Mouse (Mus musculus) thymus, postnatal 14 days (tissue): ENCODE measurements around the gene Hist1h1d.
"Not testable (repeated sequence)": the region's sequence is repeated elsewhere in the genome, so short reads cannot be mapped to it uniquely, and the experiment has no call there.

Source experiments
- DNase-seq: peaks from one replicate; pipeline ENCODE4 v3.0.0; 2021

Hist1h1d gene

DNA sequence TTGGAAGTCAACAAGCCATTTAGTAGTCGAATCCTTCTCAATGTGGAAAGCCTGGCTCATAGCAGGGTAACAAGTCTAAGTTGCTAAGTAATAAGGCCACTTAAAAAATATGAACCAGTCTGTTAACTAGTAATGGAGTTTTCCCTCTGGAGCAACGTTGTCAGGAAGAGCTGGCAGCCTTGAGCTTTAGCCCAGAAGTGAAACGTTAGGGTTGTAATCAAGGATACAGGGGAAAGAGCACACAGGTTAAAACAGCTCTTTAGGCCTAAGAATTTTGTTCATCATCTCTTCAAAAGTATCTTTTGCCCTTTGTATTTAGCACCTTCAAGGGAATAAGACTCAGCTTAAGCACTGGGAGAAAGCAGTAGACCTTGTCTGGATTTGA, 2.3 kb upstream of the Hist1h1d start:
- DNase-seq: no peak

- DNase-seq: peak; percentile 91
These were observed 1.8 kb upstream of the Hist1h1d start, which contains the start of gene Hist1h4f for GRCm38 (mm10) chr13:23551146-23551834. Hist1h4f (minus strand) TSS chr13:23551648.

- no peak for DNase-seq
These were observed 839 bp upstream of the Hist1h1d start for GRCm38 (mm10) chr13:23551931-23552914.

DNA sequence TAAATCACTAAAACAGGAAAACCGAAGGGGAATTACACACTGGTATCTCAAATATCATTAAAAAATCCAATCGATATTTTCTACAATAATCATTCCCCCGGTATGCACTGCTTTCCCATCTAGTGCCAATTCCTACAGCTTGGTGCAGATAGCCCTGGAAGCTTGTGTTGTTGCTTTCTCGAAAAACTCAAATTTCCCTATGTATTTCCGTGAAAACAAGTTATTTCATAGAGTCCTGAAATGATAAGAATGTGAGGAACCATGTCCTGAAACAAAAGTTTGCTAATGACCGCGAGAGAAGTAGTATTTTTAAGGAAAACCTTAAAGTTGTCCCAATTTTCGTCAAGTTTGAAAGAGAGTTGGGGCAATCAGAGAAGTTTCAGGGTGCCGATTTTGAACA, 1.3 kb downstream of the Hist1h1d start:
- DNase-seq: no peak

DNA sequence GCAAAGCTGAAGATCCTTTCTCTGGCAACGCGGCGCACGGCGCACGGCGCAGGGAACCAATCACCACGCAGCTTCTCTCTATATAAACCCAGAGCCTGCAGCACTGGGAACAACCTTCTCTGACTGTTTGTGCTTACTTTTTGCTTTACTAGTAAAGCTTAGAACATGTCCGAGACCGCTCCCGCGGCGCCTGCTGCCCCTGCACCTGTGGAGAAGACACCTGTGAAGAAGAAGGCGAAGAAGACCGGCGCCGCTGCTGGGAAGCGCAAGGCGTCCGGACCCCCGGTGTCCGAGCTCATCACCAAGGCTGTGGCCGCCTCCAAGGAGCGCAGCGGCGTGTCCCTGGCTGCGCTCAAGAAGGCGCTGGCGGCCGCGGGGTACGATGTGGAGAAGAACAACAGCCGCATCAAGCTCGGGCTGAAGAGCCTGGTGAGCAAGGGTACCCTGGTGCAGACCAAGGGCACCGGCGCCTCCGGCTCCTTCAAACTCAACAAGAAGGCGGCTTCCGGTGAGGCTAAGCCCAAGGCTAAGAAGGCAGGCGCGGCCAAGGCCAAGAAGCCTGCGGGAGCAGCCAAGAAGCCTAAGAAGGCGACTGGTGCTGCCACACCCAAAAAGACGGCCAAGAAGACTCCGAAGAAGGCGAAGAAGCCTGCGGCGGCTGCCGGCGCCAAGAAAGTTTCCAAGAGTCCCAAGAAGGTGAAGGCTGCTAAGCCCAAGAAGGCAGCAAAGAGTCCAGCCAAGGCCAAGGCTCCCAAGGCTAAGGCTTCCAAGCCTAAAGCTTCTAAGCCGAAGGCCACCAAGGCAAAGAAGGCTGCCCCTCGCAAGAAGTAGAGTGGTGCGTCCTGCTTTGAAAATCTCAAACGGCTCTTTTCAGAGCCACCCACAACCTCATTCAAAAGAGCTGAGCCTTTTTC, 2.1 kb downstream of the Hist1h1d start:
- peak; percentile 93 for DNase-seq

DNA sequence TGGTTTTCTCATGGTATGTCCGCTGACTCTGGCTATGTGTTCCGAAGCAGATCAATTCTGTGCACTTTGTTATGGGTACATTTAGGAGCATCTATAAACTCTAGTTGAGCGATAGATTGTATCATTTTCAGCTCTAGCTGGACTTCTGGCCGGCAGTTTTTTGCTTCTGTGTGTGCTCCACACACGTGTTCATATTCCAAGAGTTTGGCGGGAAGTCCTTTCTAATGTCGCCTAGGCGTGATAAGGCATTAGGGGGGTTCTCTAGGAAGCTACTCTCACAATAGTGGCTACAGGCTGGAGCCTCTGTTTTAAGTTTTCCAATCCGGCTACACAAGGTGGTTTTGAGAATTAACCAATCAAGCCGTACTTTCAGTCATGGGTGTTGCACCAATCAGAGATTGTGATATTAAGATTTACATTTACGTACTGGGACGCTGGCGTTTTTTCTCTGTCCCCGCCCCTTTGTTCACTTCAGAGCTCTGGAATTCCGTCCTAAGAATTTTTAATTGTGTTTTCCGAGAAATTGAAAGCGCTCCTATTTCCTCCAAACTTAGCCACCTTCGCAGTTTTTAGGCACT, 2.9 kb downstream of the Hist1h1d start:
- DNase-seq: peak; percentile 76

- DNase-seq: no peak
These were observed 3.8 kb downstream of the Hist1h1d start for GRCm38 (mm10) chr13:23556906-23557305.

DNA sequence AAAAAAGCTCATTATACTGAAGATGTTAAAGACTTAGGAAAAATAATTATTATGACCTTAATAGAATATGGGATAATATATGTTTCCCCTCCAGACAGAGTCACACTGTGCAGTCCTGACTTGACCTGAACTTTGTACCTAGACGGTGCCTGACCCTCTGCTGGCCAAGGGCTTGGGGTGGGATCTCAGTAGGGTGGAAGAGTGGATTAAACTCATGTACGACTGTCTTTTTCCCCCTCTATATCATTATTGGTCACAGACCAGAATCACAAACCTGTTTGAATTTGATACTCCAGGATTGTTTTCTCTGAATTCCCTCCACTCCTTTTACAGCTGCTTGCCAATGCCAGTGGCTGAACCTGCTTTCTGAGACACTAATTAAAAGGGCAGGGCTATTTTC, 7.6 kb downstream of the Hist1h1d start:
- not testable (repeated sequence) for DNase-seq

- not testable (repeated sequence) for DNase-seq
These were observed 8.4 kb downstream of the Hist1h1d start for GRCm38 (mm10) chr13:23561531-23561882.

GRCm38 (mm10) chr13:23561883-23562659, 9.0 kb downstream of the Hist1h1d start, which contains the start of gene Hist1h3e:
Hist1h3e (minus strand) TSS chr13:23562369.
- DNase-seq: peak; percentile 90

GRCm38 (mm10) chr13:23562699-23563462, 9.8 kb downstream of the Hist1h1d start:
- no peak for DNase-seq

GRCm38 (mm10) chr13:23564482-23564881, 11.4 kb downstream of the Hist1h1d start:
- DNase-seq: no peak

DNA sequence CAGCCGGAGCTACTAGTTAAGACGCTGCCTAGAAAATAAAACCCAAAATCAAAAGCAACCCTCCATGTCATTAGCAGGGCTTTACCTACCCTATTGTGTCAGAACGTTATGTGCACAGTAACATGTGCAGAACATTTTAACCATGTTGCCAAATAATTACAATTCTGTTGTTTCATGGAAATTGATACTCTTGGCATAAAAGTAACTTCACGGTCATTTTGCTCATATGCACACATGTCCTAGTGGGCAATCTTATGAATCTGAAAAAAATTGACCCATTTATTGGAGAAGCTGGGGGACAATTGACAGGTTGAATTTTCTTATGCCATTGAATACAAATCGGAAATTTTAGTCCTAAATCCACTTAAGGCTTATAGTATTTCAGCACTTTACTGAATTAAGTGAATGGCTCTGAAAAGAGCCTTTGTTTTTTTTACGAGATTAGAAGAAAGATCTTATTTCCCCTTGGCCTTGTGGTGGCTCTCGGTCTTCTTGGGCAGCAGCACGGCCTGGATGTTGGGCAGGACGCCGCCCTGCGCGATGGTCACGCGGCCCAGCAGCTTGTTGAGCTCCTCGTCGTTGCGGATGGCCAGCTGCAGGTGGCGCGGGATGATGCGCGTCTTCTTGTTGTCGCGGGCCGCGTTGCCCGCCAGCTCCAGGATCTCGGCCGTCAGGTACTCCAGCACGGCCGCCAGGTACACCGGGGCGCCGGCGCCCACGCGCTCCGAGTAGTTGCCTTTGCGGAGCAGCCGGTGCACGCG, 17.4 kb downstream of the Hist1h1d start:
- not testable (repeated sequence) for DNase-seq

- peak; percentile 79 for DNase-seq
These were observed 18.0 kb downstream of the Hist1h1d start, which contains the start of the genes Hist1h2ae and Hist1h2bg for GRCm38 (mm10) chr13:23571022-23571503. Hist1h2ae (minus strand) TSS chr13:23571220. Hist1h2bg (plus strand) TSS chr13:23571396.

GRCm38 (mm10) chr13:23571504-23572217, 18.6 kb downstream of the Hist1h1d start:
- DNase-seq: peak; percentile 24

- no peak for DNase-seq
These were observed 19.4 kb downstream of the Hist1h1d start for GRCm38 (mm10) chr13:23572218-23573033.

DNA sequence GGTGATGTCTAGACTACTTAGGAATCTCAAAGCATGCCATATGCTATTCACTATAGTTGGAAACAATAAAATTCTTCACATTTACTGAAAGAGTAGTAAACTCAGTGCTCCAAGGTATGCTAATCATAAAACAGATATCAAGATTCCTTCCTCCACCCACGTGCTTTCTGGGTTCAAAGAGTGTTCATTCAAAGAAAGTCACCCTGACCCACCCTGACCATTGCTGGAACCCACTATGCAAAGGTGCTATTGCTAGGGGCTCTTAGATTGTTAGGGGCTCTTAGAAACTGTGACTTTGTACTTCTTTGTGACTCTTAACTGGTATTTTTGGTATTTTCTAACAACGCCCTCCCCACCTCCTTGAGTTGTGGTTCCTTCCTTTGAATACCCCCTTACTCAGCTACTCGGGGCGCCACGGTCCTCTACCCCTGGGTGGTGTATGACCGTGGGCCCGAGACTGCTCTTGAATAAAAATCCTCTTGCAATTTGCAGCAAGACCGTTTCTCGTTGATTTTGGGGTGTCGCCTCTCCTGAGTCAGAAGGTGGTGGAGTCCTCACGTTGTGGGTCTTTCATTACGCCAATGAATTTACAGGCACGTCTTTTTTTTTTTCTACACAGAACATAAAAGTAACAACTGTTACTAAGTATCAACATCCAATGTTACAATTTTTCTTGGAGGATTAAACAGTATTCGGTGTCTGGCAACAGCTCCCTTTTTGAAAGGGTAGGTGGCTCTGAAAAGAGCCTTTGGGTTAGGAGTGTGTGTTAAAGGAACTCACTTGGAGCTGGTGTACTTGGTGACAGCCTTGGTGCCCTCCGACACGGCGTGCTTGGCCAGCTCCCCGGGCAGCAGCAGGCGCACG, 20.2 kb downstream of the Hist1h1d start:
- peak; percentile 44 for DNase-seq
